Mouse (Mus musculus) frontal cortex, postnatal 14 days (tissue): ENCODE results near the gene Rrp36.
A peak's percentile ranks its signal among the peaks of the same experiment; 100 is the strongest.

Experiments
- DNase-seq, 2 experiments: peaks; one replicate each; pipeline ENCODE4 v3.0.0; 2022; ENCODE audit warnings: low spot score in 2 of 2

The Rrp36 gene

GRCm38 (mm10) chr17:46647279-46647678 lies 26.9 kb downstream of the Rrp36 start:
- DNase-seq = no peak

- no peak for DNase-seq
Observed at GRCm38 (mm10) chr17:46646322-46646662, 27.9 kb downstream of the Rrp36 start.

- DNase-seq = peak; percentile 98 to 100
Observed at GRCm38 (mm10) chr17:46645561-46646321, 28.4 kb downstream of the Rrp36 start, which contains the start of the genes Klc4 and Mrpl2. Gene Klc4 (minus strand): TSS chr17:46646022. Gene Mrpl2 (plus strand): TSS chr17:46646229.

GRCm38 (mm10) chr17:46644916-46645475 lies 29.2 kb downstream of the Rrp36 start:
- DNase-seq = no peak

- DNase-seq = no peak
Observed at GRCm38 (mm10) chr17:46644152-46644805, 29.9 kb downstream of the Rrp36 start.

GRCm38 (mm10) chr17:46642060-46642459 lies 32.1 kb downstream of the Rrp36 start:
- no peak for DNase-seq

- DNase-seq = no peak
Observed at GRCm38 (mm10) chr17:46639929-46640328, 34.2 kb downstream of the Rrp36 start.

GRCm38 (mm10) chr17:46636831-46637523 lies 37.2 kb downstream of the Rrp36 start:
- peak; percentile 59 for DNase-seq

GRCm38 (mm10) chr17:46629685-46630441 lies 44.3 kb downstream of the Rrp36 start:
- no peak for DNase-seq

- DNase-seq = peak in 1 of 2 experiments; percentile 69
Observed at GRCm38 (mm10) chr17:46628791-46629684, 45.1 kb downstream of the Rrp36 start, which contains the start of gene Ptk7. Gene Ptk7 (minus strand): TSS chr17:46629504.

GRCm38 (mm10) chr17:46628471-46628790 lies 45.7 kb downstream of the Rrp36 start:
- no peak for DNase-seq

- DNase-seq = no peak
Observed at GRCm38 (mm10) chr17:46627409-46627808, 46.7 kb downstream of the Rrp36 start.

- no peak for DNase-seq
Observed at GRCm38 (mm10) chr17:46624598-46624997, 49.6 kb downstream of the Rrp36 start.

- DNase-seq = no peak
Observed at GRCm38 (mm10) chr17:46623819-46624557, 50.2 kb downstream of the Rrp36 start.

GRCm38 (mm10) chr17:46622269-46622668 lies 51.9 kb downstream of the Rrp36 start:
- DNase-seq = no peak

GRCm38 (mm10) chr17:46621324-46621723 lies 52.8 kb downstream of the Rrp36 start:
- peak in 1 of 2 experiments; percentile 40 for DNase-seq

- DNase-seq = no peak
Observed at GRCm38 (mm10) chr17:46619683-46620357, 54.3 kb downstream of the Rrp36 start.

GRCm38 (mm10) chr17:46618769-46619682 lies 55.1 kb downstream of the Rrp36 start:
- DNase-seq = no peak
